Mouse (Mus musculus) kidney, adult 2 months (tissue): ENCODE measurements at regions not wholly inside any gene's neighbourhood (a gene's known extent, or its start where the extent isn't known, plus 50 kb on each side); places are given as distances from the start of the nearest gene placed in this dataset.

ENCODE experiments used
- DNase-seq: peaks from one replicate; pipeline ENCODE4 v3.0.0; 2021
- H3K27ac ChIP-seq: fragments of 200-500 bp; 2 replicates; pipeline ENCODE4 v1.5.1; 2012; ENCODE audit warnings: low read depth, low read length, control low read depth, inconsistent platforms; ENCODE audit not compliant: insufficient read depth
- H3K27me3 ChIP-seq: fragments of 200-500 bp; replicated peaks from 2 replicates; pipeline ENCODE4 v1.6.1; 2012; ENCODE audit warnings: mild to moderate bottlenecking, moderate library complexity, low read length, inconsistent platforms; ENCODE audit not compliant: control insufficient read depth, insufficient read depth
- H3K36me3 ChIP-seq: fragments of 200-500 bp; 2 replicates; pipeline ENCODE4 v1.6.1; 2012; ENCODE audit warnings: mild to moderate bottlenecking, moderate library complexity, low read length, inconsistent platforms; ENCODE audit not compliant: control insufficient read depth, insufficient read depth
- H3K4me1 ChIP-seq: fragments of 200-500 bp; 2 replicates; pipeline ENCODE4 v1.6.1; 2011; ENCODE audit warnings: low read length; ENCODE audit not compliant: control insufficient read depth, insufficient read depth
- H3K4me3 ChIP-seq: fragments of 200-500 bp; 2 replicates; pipeline ENCODE4 v1.5.1; 2011; ENCODE audit warnings: mild to moderate bottlenecking, low read depth, low read length, control low read depth; ENCODE audit not compliant: insufficient read depth
- CTCF ChIP-seq: fragments of 200-500 bp; conservative IDR thresholded peaks from 2 replicates; pipeline ENCODE4 v1.5.1; 2011; ENCODE audit warnings: low read depth, mild to moderate bottlenecking, control low read depth, low read length, moderate library complexity, mixed read lengths; ENCODE audit not compliant: insufficient read depth, insufficient read length
- POLR2A ChIP-seq: fragments of 200-500 bp; IDR thresholded peaks from one replicate; pipeline ENCODE4 v1.6.1; 2011; ENCODE audit warnings: low read depth, low read length, control low read depth
- WGBS: fragments of 180-500 bp; shearing (Covaris S2); methylation state at CpG from one replicate; pipeline ENCODE4 v1.1.7; 2018; 5-methylcytosine and 5-hydroxymethylcytosine counted together

DNA sequence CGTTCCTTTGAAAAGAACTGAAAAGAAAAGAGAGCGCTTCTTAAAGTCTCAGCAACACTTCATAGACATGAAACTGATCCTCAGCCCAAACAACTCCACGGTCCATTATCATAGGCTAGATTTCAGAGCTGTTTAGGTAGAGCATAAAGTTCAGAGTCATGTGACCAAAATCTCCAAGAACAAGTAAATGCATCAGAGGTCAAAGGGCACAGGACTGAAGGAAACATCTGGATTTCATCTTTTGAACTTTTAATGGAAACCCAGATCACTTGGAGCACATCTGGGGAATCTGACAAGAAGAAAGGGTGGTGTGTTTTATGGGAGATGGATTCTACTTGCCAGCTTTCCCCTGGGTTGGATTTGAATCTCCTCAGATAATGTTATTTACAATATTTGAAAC, 497.6 kb upstream of the Etaa1 start:
- H3K27ac ChIP-seq: no peak overlapping the region
- H3K27me3 ChIP-seq: no peaks in the 10 kb centered on the region
- no peak for DNase-seq
- no peak overlapping the region for H3K4me3 ChIP-seq
- H3K36me3 ChIP-seq: no peaks in the 10 kb centered on the region
- TF ChIP-seq CTCF (no peak), POLR2A (no peak)
- no peaks in the 10 kb centered on the region for H3K4me1 ChIP-seq
- WGBS: 44% methylated on average over 3 of the region's 3 CpGs

DNA sequence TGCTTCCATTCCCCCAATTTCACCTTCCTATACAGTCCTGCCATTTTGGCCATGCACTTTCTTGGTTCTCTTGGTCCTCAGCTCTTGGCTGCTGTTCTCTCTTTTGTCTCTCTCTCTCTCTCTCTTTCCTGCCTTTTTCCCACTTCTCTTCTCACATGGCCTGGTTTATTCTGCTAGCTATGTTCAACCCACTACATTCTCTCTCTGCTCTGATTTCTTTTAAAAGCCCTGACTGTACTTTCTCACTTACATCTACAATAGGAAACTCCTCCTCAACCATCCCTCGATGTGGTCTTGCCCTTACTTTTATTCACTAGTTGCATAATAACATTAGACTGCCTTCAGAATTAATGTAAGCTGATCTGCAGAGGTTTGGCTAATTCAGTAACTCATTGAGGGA, 495.2 kb upstream of the Etaa1 start:
- no peaks in the 10 kb centered on the region for H3K36me3 ChIP-seq
- H3K4me3 ChIP-seq: no peak overlapping the region
- H3K27me3 ChIP-seq: no peaks in the 10 kb centered on the region
- no peak for DNase-seq
- WGBS: 46% methylated on average over 1 of the region's 1 CpGs
- no peak overlapping the region for H3K27ac ChIP-seq
- TF ChIP-seq CTCF (no peak), POLR2A (no peak)
- H3K4me1 ChIP-seq: no peaks in the 10 kb centered on the region

DNA sequence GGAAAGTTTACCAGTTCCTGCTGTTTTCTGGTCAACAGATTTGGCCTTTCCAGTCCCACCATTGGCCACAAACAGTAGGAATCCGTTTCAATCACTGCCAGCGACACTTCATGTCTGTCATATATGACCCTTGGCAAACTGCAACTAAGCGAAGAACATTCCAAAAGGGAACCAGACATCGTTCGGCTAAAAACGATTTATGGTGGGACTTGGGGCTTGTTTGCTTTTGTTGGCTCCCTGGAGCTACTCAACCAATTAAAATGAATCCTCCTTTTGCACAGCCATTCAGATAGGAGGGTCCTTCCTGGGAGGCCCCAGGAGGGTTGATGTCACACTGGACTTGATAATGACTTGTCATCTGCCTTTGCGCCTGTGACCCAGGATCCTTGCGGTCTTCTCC, 490.9 kb upstream of the Etaa1 start:
- DNase-seq: peak; percentile 36
- 36% methylated on average over 8 of the region's 8 CpGs for WGBS
- Histone ChIP-seq H3K27ac (no peak overlapping the region), H3K4me1 (no peaks in the 10 kb centered on the region), H3K4me3 (no peak overlapping the region), H3K27me3 (no peaks in the 10 kb centered on the region), H3K36me3 (no peaks in the 10 kb centered on the region)
- no peak for TF ChIP-seq POLR2A
- no peak for TF ChIP-seq CTCF

DNA sequence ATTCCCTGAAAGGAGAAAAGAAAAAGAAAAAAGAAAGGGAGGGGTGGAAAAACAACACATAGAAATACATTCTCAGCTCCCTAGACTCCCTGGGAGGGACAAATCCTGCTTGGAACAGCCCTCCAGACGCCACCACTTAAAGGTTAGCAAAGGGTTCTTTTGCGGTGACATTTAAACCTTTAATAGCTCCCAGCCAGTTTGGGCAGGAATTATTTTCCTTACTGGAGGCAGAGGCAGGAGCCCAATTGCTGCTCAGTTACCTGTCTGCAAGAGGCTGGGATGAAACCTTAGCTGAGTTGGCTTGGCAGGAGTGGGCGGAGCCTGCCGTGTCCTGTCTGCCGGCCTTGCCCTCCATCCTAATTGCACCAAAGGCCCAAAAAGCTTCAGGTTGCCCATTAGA, 490.4 kb upstream of the Etaa1 start:
- no peaks in the 10 kb centered on the region for H3K27me3 ChIP-seq
- no peaks in the 10 kb centered on the region for H3K36me3 ChIP-seq
- DNase-seq: peak; percentile 0
- no peaks in the 10 kb centered on the region for H3K4me1 ChIP-seq
- H3K4me3 ChIP-seq: no peak overlapping the region
- TF ChIP-seq POLR2A: no peak
- TF ChIP-seq CTCF: no peak
- no peak overlapping the region for H3K27ac ChIP-seq
- 27% methylated on average over 5 of the region's 5 CpGs for WGBS

DNA sequence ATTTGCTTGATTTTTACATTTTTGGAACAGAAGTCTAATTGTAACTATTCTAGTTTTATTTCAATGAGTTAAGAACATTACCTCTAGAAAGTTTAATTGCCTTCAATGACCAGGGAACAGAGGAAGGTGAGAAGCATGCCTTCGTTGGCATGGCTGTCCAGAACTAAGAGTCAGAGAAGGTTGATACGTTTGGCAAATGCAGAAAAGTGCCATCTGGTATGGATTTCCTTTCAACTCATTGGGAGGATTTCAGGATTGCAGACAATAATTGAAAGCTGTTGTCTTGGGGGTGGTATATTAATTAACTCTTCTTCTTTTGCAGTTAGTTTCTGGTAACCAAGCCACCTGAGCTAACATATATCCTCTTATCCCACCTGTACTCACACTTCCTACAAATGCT, 489.5 kb upstream of the Etaa1 start:
- no peaks in the 10 kb centered on the region for H3K36me3 ChIP-seq
- no peaks in the 10 kb centered on the region for H3K4me1 ChIP-seq
- 71% methylated on average over 2 of the region's 2 CpGs for WGBS
- TF ChIP-seq CTCF (no peak), POLR2A (no peak)
- H3K27me3 ChIP-seq: no peaks in the 10 kb centered on the region
- H3K27ac ChIP-seq: no peak overlapping the region
- no peak overlapping the region for H3K4me3 ChIP-seq
- no peak for DNase-seq

DNA sequence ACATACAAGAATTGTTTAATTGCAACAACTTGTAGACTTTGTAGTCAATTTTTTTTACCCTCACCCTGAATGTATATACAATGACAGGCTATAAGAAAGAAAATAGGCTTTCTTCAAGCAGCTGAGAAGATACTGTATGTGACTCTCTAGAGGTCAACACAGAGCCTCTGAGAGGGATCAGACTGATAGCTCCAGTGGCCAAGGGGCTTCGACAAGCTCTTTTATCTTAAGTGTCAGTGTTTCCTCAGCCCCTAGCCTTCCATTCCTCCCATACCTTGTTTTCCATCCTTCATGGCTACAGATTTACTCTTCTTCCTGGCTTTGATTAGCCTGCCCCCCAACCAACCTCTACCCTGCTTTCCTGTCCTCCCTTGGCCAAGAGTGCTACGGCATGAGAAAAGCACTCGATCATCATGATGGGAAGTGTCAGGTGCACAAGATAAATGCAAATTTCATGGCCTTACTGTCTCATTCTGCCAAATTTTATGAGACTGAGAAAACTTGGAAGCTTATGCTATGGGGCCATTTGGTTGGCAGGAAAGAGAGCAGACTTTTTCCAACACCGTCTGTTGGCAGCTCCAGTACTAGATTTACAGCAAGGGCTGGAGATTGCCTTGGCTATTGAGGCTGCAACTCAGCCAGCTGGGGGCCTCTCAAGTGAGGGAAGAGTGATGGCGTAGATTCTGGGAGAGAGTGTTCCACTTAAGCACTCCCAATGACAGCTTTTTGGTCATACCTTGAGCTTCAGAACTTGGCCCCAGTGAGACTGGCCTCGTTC, 484.3 kb upstream of the Etaa1 start:
- DNase-seq: peak; percentile 10
- no peaks in the 10 kb centered on the region for H3K27me3 ChIP-seq
- no peaks in the 10 kb centered on the region for H3K4me1 ChIP-seq
- H3K4me3 ChIP-seq: no peak overlapping the region
- H3K27ac ChIP-seq: no peak overlapping the region
- WGBS: 35% methylated on average over 6 of the region's 6 CpGs
- no peaks in the 10 kb centered on the region for H3K36me3 ChIP-seq
- no peak for TF ChIP-seq CTCF
- no peak for TF ChIP-seq POLR2A

DNA sequence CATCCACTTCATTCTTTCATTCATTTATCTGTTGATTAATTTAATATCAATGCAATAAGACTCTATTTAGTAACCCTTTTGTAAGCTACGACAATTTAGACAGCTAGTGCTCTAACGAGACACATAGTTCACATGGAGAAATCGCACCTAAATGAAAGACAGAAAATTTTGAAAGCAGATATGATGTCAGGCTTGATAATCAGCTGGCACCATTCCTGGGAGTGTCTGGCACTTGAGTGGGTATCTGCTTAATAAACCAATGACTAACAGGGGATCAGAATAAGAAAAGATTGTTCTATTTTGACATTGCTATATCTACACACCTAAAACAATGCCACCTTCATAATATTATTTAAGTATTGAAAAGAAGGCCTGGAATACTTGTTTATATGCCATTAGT, 467.4 kb upstream of the Etaa1 start:
- Histone ChIP-seq H3K36me3 (no peaks in the 10 kb centered on the region), H3K27ac (no peak overlapping the region), H3K27me3 (no peaks in the 10 kb centered on the region), H3K4me1 (no peaks in the 10 kb centered on the region), H3K4me3 (no peak overlapping the region)
- TF ChIP-seq POLR2A (no peak), CTCF (no peak)
- DNase-seq: no peak
- WGBS: 96% methylated on average over 3 of the region's 3 CpGs
